Mouse (Mus musculus) lung, adult 10 weeks (tissue): ENCODE measurements around the gene Timm17a. TPM values are rescaled to one million over a fixed set of nuclear protein-coding genes. Genes with fewer than 3 reads are reported as not detected.

Experiments
- polyA plus RNA-seq: library from polyadenylated mRNA; stranded (reverse); fragments of 350-450 nt; fragmentation: Illumina TruSeq; extraction: RNeasy Lipid Tissue Mini Kit (QIAGEN cat#74804); gene quantifications from one replicate; pipeline ENCODE4 v1.2.3, GENCODE M21; 2014; ENCODE audit warnings: low read depth, low replicate concordance; ENCODE audit not compliant: insufficient read depth

Gene Timm17a
- 64.8 TPM for polyA plus RNA-seq

DNA sequence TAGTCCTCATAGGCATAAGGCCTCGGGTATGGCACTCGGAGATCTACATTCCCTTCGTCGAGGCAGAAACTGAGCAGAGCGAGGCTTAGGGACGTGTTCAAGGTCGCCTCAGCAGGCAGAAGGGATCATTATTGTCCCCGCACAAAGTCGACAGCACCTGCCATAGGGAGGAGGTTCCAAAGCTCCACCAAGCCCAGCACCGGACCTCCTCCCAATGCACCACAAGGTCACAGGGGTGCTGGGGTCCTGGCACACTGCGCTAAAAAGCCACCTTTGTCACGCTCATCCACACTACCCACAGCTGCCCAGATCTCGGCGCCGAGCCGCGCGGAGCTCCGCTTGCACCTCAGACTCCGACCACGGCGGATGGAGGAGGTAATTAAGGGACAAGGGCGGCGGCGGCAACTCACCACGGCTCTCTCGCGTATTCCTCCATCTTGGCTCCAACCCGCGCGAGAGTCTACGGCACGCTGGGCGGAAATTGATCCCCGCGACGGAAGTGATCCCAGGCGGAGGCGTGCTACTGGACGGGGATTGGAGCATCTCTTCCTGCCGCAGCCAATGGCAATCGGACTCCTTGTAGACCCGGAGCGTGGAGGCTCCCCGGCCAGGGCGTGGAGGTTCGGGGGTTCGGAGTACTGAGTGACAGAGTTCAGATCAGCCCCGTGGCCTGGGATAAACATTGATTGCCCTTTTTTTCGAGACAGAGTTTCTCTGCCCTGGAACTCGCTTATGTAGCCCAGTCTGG lies at the start of gene Timm17a:
Timm17a (minus strand) TSS at position 495 of the 748 bp plus-strand sequence.

DNA sequence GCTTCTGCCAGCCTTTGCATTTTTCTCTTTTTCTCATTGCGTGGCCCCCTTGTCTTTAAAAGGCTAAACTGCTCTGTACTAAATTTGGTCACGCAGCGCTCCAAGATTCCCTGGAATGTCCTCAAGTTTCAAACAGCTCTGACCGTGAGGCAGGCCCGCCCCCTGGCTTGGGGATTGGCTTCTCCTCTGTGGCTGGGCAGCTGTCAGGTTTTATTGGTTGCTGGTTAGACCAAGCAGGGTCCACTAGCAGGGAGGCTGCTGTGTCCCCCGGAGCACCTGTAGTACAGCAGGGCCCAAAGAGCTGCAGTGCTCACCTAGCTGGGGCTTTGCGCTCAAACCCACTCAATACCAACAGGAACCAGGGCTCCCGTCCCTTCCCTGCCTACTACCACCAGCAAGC lies 11.0 kb upstream of the Timm17a start, which contains the start of gene Lmod1:
Lmod1 (plus strand) TSS at position 237 of the 400 bp plus-strand sequence.

DNA sequence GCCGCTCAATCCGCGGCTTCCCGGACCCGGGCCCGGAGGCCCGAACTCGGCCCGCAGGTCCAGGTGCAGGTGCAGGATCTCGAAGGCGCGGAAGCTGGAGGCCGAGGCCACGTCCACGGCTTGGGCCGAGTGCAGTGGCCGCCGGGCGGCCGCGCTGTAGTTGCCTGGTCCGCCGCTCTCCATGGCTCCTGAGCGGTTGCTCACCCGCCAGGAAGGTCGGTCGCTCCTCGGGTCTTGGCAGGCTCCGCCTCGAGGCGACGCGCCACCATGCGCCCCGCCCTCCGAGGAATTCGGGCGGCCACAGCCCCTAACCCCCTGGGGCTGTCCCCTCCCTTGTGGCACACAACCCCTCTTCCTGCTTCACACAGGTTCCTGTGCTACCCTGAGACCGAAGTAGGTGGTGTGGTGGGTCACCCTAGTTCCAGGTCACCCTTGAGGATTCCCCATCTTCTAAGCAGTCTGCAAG lies 29.7 kb downstream of the Timm17a start, which contains the start of gene Rnpep:
Rnpep (minus strand) TSS at position 259 of the 466 bp plus-strand sequence.

GRCm38 (mm10) chr1:135258380-135259127 lies 55.0 kb downstream of the Timm17a start, which contains the start of gene Elf3:
Elf3 (minus strand) TSS chr1:135258568.

Other genes starting within 250 kb of the Timm17a start
- gene Lgr6, start 208.5 kb downstream of the Timm17a start, polyA plus RNA-seq, result 2.3 TPM
- 2.6 TPM for gene Ptpn7, start 181.1 kb downstream of the Timm17a start, polyA plus RNA-seq
- gene Arl8a, start 167.0 kb downstream of the Timm17a start, polyA plus RNA-seq, result 42.2 TPM
- gene Gpr37l1, start 146.1 kb downstream of the Timm17a start, polyA plus RNA-seq, result 0.27 TPM
- 18.8 TPM for gene Elf3, start 55.2 kb downstream of the Timm17a start, polyA plus RNA-seq
- 43.3 TPM for gene Rnpep, start 29.7 kb downstream of the Timm17a start, polyA plus RNA-seq
- 7.1 TPM for gene Lmod1, start 11.0 kb upstream of the Timm17a start, polyA plus RNA-seq
- 5.9 TPM for gene Shisa4, start 61.5 kb upstream of the Timm17a start, polyA plus RNA-seq
- 9.3 TPM for gene Ipo9, start 116.7 kb upstream of the Timm17a start, polyA plus RNA-seq